Mouse (Mus musculus): ENCODE data around the gene Gdpd3. TPM values are rescaled to one million over a fixed set of nuclear protein-coding genes. Genes with fewer than 3 reads are reported as not detected.

Gene Gdpd3
- polyA plus RNA-seq, 1 experiment: 58.2 TPM

DNA sequence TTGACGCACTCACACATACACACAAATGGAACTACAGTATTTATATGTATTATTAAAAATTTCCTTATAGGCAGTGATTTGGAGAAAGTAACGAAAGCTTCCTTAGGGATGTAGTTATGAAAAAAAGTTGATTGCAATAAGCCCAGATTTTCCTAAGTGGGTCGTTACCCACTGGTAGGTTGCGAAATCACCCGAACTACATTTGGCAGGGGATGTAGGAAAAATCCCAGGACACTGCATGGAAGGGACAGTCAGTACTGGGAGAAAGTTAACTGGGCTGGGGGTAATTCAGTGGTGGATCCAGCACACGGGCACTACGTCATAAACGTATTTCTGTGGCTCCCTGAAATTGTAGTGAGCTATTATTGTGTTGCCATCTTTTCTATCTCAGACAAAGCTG is 50.4 kb downstream of the Gdpd3 start:
- Histone ChIP-seq H3K4me3 (ENCODE audit: insufficient read depth, low read depth, low read length) (no peak overlapping the region), H3K27me3 (replicated peaks; ENCODE audit: control insufficient read depth, insufficient read depth, low read length) (no peaks in the 10 kb centered on the region), H3K4me1 (ENCODE audit: control insufficient read depth, insufficient read depth, low read length) (no peaks in the 10 kb centered on the region), H3K36me3 (ENCODE audit: control insufficient read depth, insufficient read depth, low read length) (no peaks in the 10 kb centered on the region), H3K27ac (ENCODE audit: insufficient read depth, low read depth, low read length) (no peak overlapping the region)
- TF ChIP-seq POLR2A (IDR thresholded peaks at IDR 0.05; ENCODE audit: low read depth, low read length) (no peak), CTCF (conservative IDR thresholded peaks at IDR 0.05; ENCODE audit: insufficient read depth, insufficient read length, low read depth, low read length) (no peak)
- no peak for DNase-seq
- 79% methylated on average over 8 of the region's 8 CpGs for WGBS

DNA sequence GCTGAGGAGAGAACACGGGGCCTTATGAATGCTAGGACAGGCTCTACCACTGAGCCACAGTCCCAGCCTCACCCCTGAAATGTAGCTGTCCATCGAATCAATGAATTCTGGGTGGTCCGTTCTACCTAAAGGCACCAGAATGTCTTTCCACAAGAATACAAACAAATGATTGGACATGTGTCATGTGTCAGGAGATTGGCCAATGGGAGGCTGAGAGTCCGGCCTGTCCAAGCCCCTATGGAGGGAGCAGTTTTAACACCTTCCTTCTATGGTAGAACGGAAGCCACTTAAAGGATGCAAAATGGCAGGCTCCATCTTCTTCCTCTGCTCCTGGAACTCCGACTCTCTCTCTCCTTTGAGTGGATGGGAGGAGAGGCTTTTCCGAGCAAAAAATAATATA is 51.5 kb downstream of the Gdpd3 start:
- TF ChIP-seq CTCF (conservative IDR thresholded peaks at IDR 0.05; ENCODE audit: insufficient read depth, insufficient read length, low read depth, low read length) (no peak), POLR2A (IDR thresholded peaks at IDR 0.05; ENCODE audit: low read depth, low read length) (no peak)
- no peak overlapping the region for H3K27ac ChIP-seq (ENCODE audit: insufficient read depth, low read depth, low read length)
- no peaks in the 10 kb centered on the region for H3K27me3 ChIP-seq (replicated peaks; ENCODE audit: control insufficient read depth, insufficient read depth, low read length)
- no peaks in the 10 kb centered on the region for H3K4me1 ChIP-seq (ENCODE audit: control insufficient read depth, insufficient read depth, low read length)
- no peaks in the 10 kb centered on the region for H3K36me3 ChIP-seq (ENCODE audit: control insufficient read depth, insufficient read depth, low read length)
- no peak overlapping the region for H3K4me3 ChIP-seq (ENCODE audit: insufficient read depth, low read depth, low read length)
- 86% methylated on average over 7 of the region's 7 CpGs for WGBS
- no peak for DNase-seq

- no peak for TF ChIP-seq CTCF (conservative IDR thresholded peaks at IDR 0.05; ENCODE audit: insufficient read depth, insufficient read length, low read depth, low read length)
- no peak for TF ChIP-seq POLR2A (IDR thresholded peaks at IDR 0.05; ENCODE audit: low read depth, low read length)
- DNase-seq: no peak
- no peaks in the 10 kb centered on the region for H3K4me1 ChIP-seq (ENCODE audit: control insufficient read depth, insufficient read depth, low read length)
- H3K27ac ChIP-seq (ENCODE audit: insufficient read depth, low read depth, low read length): no peak overlapping the region
- H3K4me3 ChIP-seq (ENCODE audit: insufficient read depth, low read depth, low read length): no peak overlapping the region
- WGBS: 26% methylated on average over 1 of the region's 1 CpGs
- H3K27me3 ChIP-seq (replicated peaks; ENCODE audit: control insufficient read depth, insufficient read depth, low read length): no peaks in the 10 kb centered on the region
- H3K36me3 ChIP-seq (ENCODE audit: control insufficient read depth, insufficient read depth, low read length): no peaks in the 10 kb centered on the region
Observed at GRCm38 (mm10) chr7:126818818-126819217, 52.7 kb downstream of the Gdpd3 start.

DNA sequence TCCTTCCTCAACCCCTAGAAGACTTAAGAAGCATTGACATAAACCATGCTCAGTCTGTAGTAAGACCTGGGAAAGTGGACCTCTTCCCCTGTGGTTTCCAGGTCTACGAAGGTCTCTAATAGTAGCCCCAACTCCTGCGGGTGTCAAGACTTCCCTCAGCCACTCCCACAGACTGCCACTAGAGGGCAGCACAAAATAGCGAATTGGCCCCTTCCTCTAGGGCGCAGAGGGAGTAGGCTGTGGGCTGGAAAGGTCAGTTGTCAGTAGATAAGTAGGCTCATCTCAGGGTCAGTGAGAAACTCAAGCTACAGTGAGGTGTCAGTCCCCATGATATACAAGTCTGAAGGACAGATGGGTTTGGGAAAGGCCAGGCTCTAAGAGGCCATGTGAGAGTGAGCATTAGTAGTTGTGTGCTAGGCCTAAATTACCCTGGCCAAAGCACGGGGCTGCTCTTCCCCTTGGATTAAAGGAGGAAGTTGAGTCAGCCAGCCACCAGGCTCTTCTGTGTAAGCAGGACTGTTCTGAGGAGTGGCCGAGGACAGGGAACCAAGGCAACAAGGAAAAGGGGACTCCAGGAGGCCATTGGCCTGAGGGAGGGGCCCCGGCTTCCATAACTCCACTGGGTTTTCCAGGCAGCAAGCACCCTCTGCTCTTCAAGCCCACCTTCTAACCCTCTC is 55.8 kb downstream of the Gdpd3 start:
- H3K4me3 ChIP-seq (ENCODE audit: insufficient read depth, low read depth, low read length): no peak overlapping the region
- DNase-seq: peak; percentile 84
- 26% methylated on average over 7 of the region's 7 CpGs for WGBS
- TF ChIP-seq POLR2A (IDR thresholded peaks at IDR 0.05; ENCODE audit: low read depth, low read length) (no peak), CTCF (conservative IDR thresholded peaks at IDR 0.05; ENCODE audit: insufficient read depth, insufficient read length, low read depth, low read length) (peak; percentile 97)
- H3K27me3 ChIP-seq (replicated peaks; ENCODE audit: control insufficient read depth, insufficient read depth, low read length): no peaks in the 10 kb centered on the region
- H3K36me3 ChIP-seq (ENCODE audit: control insufficient read depth, insufficient read depth, low read length): no peaks in the 10 kb centered on the region
- H3K4me1 ChIP-seq (ENCODE audit: control insufficient read depth, insufficient read depth, low read length): no peaks in the 10 kb centered on the region
- peak overlapping the region; percentile 3; the same call in 1 of the 2 replicates for H3K27ac ChIP-seq (ENCODE audit: insufficient read depth, low read depth, low read length)

DNA sequence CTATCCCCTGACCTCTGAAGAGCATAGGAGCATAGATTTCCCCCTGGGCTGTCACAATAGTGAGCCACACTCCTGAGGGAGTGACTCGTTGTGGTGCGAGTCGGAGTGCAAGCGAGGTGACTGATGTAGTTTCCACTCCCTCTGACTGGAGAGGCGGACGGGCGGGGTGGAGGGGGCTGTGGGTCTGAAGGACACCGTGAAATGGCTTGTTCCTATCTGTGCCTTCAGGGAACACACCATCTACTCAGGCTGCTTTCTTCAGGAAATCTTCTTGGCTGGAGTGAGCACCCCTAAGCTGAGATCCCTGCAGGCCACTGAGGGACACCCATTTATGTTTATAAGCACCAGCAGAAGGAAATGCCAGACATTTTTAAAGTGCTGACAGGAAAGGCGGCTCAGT is 56.6 kb downstream of the Gdpd3 start:
- Histone ChIP-seq H3K4me1 (ENCODE audit: control insufficient read depth, insufficient read depth, low read length) (no peaks in the 10 kb centered on the region), H3K36me3 (ENCODE audit: control insufficient read depth, insufficient read depth, low read length) (no peaks in the 10 kb centered on the region), H3K27me3 (replicated peaks; ENCODE audit: control insufficient read depth, insufficient read depth, low read length) (no peaks in the 10 kb centered on the region), H3K27ac (ENCODE audit: insufficient read depth, low read depth, low read length) (peak overlapping the region; percentile 3), H3K4me3 (ENCODE audit: insufficient read depth, low read depth, low read length) (no peak overlapping the region)
- TF ChIP-seq CTCF (conservative IDR thresholded peaks at IDR 0.05; ENCODE audit: insufficient read depth, insufficient read length, low read depth, low read length) (no peak), POLR2A (IDR thresholded peaks at IDR 0.05; ENCODE audit: low read depth, low read length) (no peak)
- WGBS: 34% methylated on average over 9 of the region's 9 CpGs
- peak; percentile 49 for DNase-seq

DNA sequence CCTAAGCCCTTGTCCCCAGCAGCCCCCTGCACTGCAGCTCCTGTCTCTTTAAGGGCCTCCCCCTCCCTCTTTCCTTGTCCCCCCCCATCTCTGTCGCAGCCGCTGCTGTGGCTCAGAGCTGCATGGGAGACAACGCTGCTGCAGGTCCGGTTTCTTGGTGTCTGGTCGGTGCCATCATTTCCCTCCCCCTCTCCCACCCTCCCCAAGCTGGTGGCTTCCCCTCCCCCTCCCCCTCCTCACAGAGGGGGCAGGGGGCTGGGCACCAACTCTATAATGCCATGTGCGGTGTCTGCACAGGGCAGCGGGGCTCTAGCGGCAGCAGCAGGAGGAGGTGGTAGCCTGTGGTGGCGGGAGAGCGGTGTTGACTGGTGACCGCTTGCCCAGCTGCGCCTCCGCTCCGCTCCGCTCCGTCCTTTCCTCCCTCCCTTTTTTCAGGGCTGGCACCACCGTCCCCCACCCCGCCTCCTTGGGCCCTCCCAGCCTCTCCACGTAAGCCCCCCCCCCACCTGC is 57.1 kb downstream of the Gdpd3 start:
- H3K36me3 ChIP-seq (ENCODE audit: control insufficient read depth, insufficient read depth, low read length): no peaks in the 10 kb centered on the region
- DNase-seq: no peak
- WGBS: 4% methylated on average over 18 of the region's 19 CpGs
- no peaks in the 10 kb centered on the region for H3K4me1 ChIP-seq (ENCODE audit: control insufficient read depth, insufficient read depth, low read length)
- H3K4me3 ChIP-seq (ENCODE audit: insufficient read depth, low read depth, low read length): peak overlapping the region; percentile 60
- H3K27me3 ChIP-seq (replicated peaks; ENCODE audit: control insufficient read depth, insufficient read depth, low read length): no peaks in the 10 kb centered on the region
- TF ChIP-seq CTCF (conservative IDR thresholded peaks at IDR 0.05; ENCODE audit: insufficient read depth, insufficient read length, low read depth, low read length) (no peak), POLR2A (IDR thresholded peaks at IDR 0.05; ENCODE audit: low read depth, low read length) (no peak)
- H3K27ac ChIP-seq (ENCODE audit: insufficient read depth, low read depth, low read length): no peak overlapping the region

DNA sequence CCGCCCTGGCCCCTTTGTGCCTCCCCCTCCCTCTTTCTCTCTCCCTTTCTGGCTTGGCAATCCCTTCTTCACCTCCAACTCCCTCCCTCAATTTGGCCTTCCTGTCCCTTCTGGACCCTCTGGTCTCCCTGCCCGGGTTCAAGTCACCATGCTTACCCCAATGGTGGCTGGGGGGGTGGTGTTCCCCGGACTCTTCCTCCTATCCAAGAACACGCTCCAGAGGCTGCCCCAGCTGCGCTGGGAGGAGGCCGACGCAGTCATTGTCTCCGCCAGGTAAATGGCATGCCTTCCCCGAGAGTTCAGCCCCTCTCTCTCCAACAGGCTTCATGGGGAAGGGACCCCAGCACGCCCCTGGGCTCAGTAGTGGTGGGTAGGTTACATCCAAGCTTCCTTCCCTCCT is 57.8 kb downstream of the Gdpd3 start:
- WGBS: 34% methylated on average over 10 of the region's 10 CpGs
- no peak overlapping the region for H3K4me3 ChIP-seq (ENCODE audit: insufficient read depth, low read depth, low read length)

More for the DNA sequence above, 57.8 kb downstream of the Gdpd3 start:
- no peaks in the 10 kb centered on the region for H3K4me1 ChIP-seq (ENCODE audit: control insufficient read depth, insufficient read depth, low read length)
- no peak for DNase-seq
- TF ChIP-seq POLR2A (IDR thresholded peaks at IDR 0.05; ENCODE audit: low read depth, low read length) (no peak), CTCF (conservative IDR thresholded peaks at IDR 0.05; ENCODE audit: insufficient read depth, insufficient read length, low read depth, low read length) (no peak)
- no peak overlapping the region for H3K27ac ChIP-seq (ENCODE audit: insufficient read depth, low read depth, low read length)
- H3K36me3 ChIP-seq (ENCODE audit: control insufficient read depth, insufficient read depth, low read length): no peaks in the 10 kb centered on the region
- no peaks in the 10 kb centered on the region for H3K27me3 ChIP-seq (replicated peaks; ENCODE audit: control insufficient read depth, insufficient read depth, low read length)

Other genes starting within 250 kb of the Gdpd3 start
- 105 TPM in 2 replicates for gene Eif3c, start 199.9 kb upstream of the Gdpd3 start, polyA plus RNA-seq (2012; rRNA removed)
- 1.2 and 1.5 TPM in 2 replicates for gene Apobr, start 181.4 kb upstream of the Gdpd3 start, polyA plus RNA-seq (2012; rRNA removed)
- gene Cln3, start 180.5 kb upstream of the Gdpd3 start, polyA plus RNA-seq (2012; rRNA removed): 117 and 120 TPM in 2 replicates
- 0.13 TPM in 1 of 2 replicates, not detected in the other for gene Il27, start 171.4 kb upstream of the Gdpd3 start, polyA plus RNA-seq (2012; rRNA removed)
- 29.2 and 36.4 TPM in 2 replicates for gene Nupr1, start 135.5 kb upstream of the Gdpd3 start, polyA plus RNA-seq (2012; rRNA removed)
- gene Sgf29, start 117.0 kb upstream of the Gdpd3 start, polyA plus RNA-seq (2012; rRNA removed): 28.1 and 34.7 TPM in 2 replicates
- 29.0 and 30.1 TPM in 2 replicates for gene Sult1a1, start 89.9 kb upstream of the Gdpd3 start, polyA plus RNA-seq (2012; rRNA removed)
- 63.9 and 67.2 TPM in 2 replicates for gene Bola2, start 70.9 kb upstream of the Gdpd3 start, polyA plus RNA-seq (2012; rRNA removed)
- 13.1 and 17.2 TPM in 2 replicates for gene Slx1b, start 70.5 kb upstream of the Gdpd3 start, polyA plus RNA-seq (2012; rRNA removed)
- 22.7 and 71.6 TPM in 2 replicates for gene Coro1a, start 58.5 kb upstream of the Gdpd3 start, polyA plus RNA-seq (2012; rRNA removed)
- gene Mapk3, start 6.7 kb upstream of the Gdpd3 start, polyA plus RNA-seq (2012; rRNA removed): 210 and 216 TPM in 2 replicates
- 290 and 371 TPM in 2 replicates for gene Ypel3, start 10.6 kb downstream of the Gdpd3 start, polyA plus RNA-seq (2012; rRNA removed)
- 2.1 and 2.2 TPM in 2 replicates for gene Tbx6, start 15.1 kb downstream of the Gdpd3 start, polyA plus RNA-seq (2012; rRNA removed)
- gene Ppp4c, start 26.2 kb downstream of the Gdpd3 start, polyA plus RNA-seq (2012; rRNA removed): 135 and 145 TPM in 2 replicates
- 4.2 and 6.3 TPM in 2 replicates for gene Fam57b, start 31.3 kb downstream of the Gdpd3 start, polyA plus RNA-seq (2012; rRNA removed)
- 0.46 TPM in 1 of 2 replicates, not detected in the other for gene 4930451I11Rik, start 65.3 kb downstream of the Gdpd3 start, polyA plus RNA-seq (2012; rRNA removed)
- gene Doc2a, start 81.1 kb downstream of the Gdpd3 start, polyA plus RNA-seq (2012; rRNA removed): 0.15 and 0.33 TPM in 2 replicates
- 4.2 and 6.6 TPM in 2 replicates for gene Hirip3, start 95.6 kb downstream of the Gdpd3 start, polyA plus RNA-seq (2012; rRNA removed)
- gene Ino80e, start 96.0 kb downstream of the Gdpd3 start, polyA plus RNA-seq (2012; rRNA removed): 39.6 and 47.0 TPM in 2 replicates
- 56.5 and 75.2 TPM in 2 replicates for gene Taok2, start 118.4 kb downstream of the Gdpd3 start, polyA plus RNA-seq (2012; rRNA removed)
- 90.8 and 113 TPM in 2 replicates for gene Tmem219, start 156.6 kb downstream of the Gdpd3 start, polyA plus RNA-seq (2012; rRNA removed)
- gene Kctd13, start 162.5 kb downstream of the Gdpd3 start, polyA plus RNA-seq (2012; rRNA removed): 21.4 and 21.9 TPM in 2 replicates
- gene Asphd1, start 183.2 kb downstream of the Gdpd3 start, polyA plus RNA-seq (2012; rRNA removed): 0.19 TPM in 1 of 2 replicates, not detected in the other
- gene Sez6l2, start 184.2 kb downstream of the Gdpd3 start, polyA plus RNA-seq (2012; rRNA removed): 1.2 and 1.4 TPM in 2 replicates
- 237 and 284 TPM in 2 replicates for gene Cdipt, start 209.6 kb downstream of the Gdpd3 start, polyA plus RNA-seq (2012; rRNA removed)
- gene Cdiptos, start 209.8 kb downstream of the Gdpd3 start, polyA plus RNA-seq (2012; rRNA removed): 0.74 and 1.1 TPM in 2 replicates
- gene Mvp, start 248.3 kb downstream of the Gdpd3 start, polyA plus RNA-seq (2012; rRNA removed): 56.9 and 66.9 TPM in 2 replicates

All from kidney, adult 2 months (tissue).